Mouse (Mus musculus) right cerebral cortex, adult 2 months (tissue): ENCODE measurements at regions not wholly inside any gene's neighbourhood (a gene's known extent, or its start where the extent isn't known, plus 50 kb on each side); places are given as distances from the start of the nearest gene placed in this dataset.

Experiments
- DNase-seq, 2 experiments: peaks; one replicate each; pipeline ENCODE4 v3.0.0; 2021 to 2022; ENCODE audit warnings: low spot score in 2 of 2

DNA sequence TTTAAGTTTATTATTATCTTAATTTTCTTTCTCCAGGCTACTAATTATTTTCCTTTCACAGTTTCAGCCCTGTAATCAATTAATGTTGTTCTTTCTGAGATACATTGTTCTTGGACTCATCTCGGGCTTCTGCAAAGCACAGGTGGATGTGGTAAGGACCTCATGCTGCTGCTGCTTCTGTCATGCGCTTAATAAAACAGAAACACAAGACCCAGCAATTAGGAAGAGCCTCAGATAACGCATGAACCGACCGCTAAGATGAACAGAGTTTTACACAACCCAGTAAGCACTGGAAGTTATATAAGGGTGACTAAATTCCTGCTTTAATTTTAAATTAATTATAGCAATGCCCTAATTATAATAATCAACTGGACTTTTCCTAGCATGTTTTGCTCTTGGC is 70.7 kb upstream of the Gk2 start:
- no peak for DNase-seq
